Mouse (Mus musculus) midbrain, embryonic 12.5 days (tissue): Measurements from ENCODE around the gene Ntrk3. TPM values are rescaled to one million over a fixed set of nuclear protein-coding genes. Genes with fewer than 3 reads are reported as not detected.

Experiments used
- ATAC-seq: fragments of 200-750 bp; cut with Nextera tagmentation; 2 replicates; pipeline ENCODE4 v1.8.0; 2017; ENCODE audit warnings: low read depth, moderate TSS enrichment, moderate library complexity; ENCODE audit not compliant: low FRiP score
- H3K27ac ChIP-seq: fragments of 300-500 bp; sonication (generic); replicated peaks from 2 replicates; pipeline ENCODE4 v1.5.1; 2016; ENCODE audit warnings: mild to moderate bottlenecking
- H3K27me3 ChIP-seq: fragments of 300-500 bp; sonication (generic); 2 replicates; pipeline ENCODE4 v1.6.1; 2016; ENCODE audit warnings: mild to moderate bottlenecking
- H3K36me3 ChIP-seq: fragments of 300-500 bp; sonication (generic); 2 replicates; pipeline ENCODE4 v1.6.1; 2016
- H3K4me1 ChIP-seq: fragments of 300-500 bp; sonication (generic); 2 replicates; pipeline ENCODE4 v1.6.1; 2016
- H3K4me2 ChIP-seq: fragments of 300-500 bp; sonication (generic); replicated peaks from 2 replicates; pipeline ENCODE4 v1.6.1; 2016; ENCODE audit warnings: mild to moderate bottlenecking, moderate library complexity
- H3K4me3 ChIP-seq: fragments of 300-500 bp; sonication (generic); 2 replicates; pipeline ENCODE4 v1.5.1; 2016; ENCODE audit warnings: mild to moderate bottlenecking
- H3K9ac ChIP-seq: fragments of 300-500 bp; sonication (generic); replicated peaks from 2 replicates; pipeline ENCODE4 v1.6.1; 2016; ENCODE audit warnings: mild to moderate bottlenecking, moderate library complexity
- H3K9me3 ChIP-seq: fragments of 300-500 bp; sonication (generic); 2 replicates; pipeline ENCODE4 v1.6.1; 2016; ENCODE audit warnings: mild to moderate bottlenecking
- WGBS: fragments of 180-500 bp; shearing (Covaris S2); methylation state at CpG from one replicate; pipeline ENCODE4 v1.1.7; 2016; 5-methylcytosine and 5-hydroxymethylcytosine counted together
- polyA plus RNA-seq: library from polyadenylated mRNA; unstranded; fragments of >200 nt; fragmentation: Nextera tagmentation; extraction: Ambion mirVana; gene quantifications from 2 replicates; pipeline ENCODE4 v1.2.1, GENCODE M21; 2016

Ntrk3 gene
- polyA plus RNA-seq, 1 experiment from 2014 or later = 9.3 TPM

GRCm38 (mm10) chr7:78400219-78400618 lies 337.6 kb downstream of the Ntrk3 start:
- Histone ChIP-seq H3K4me1 (no peaks in the 10 kb centered on the region), H3K27ac (no peak overlapping the region), H3K9me3 (no peaks in the 10 kb centered on the region), H3K27me3 (no peaks in the 10 kb centered on the region), H3K9ac (no peak overlapping the region), H3K36me3 (no peaks in the 10 kb centered on the region), H3K4me3 (no peak overlapping the region), H3K4me2 (no peak overlapping the region)
- WGBS = 93% methylated on average over 4 of the region's 4 CpGs
- no peak for ATAC-seq

GRCm38 (mm10) chr7:78398377-78398776 lies 339.4 kb downstream of the Ntrk3 start:
- Histone ChIP-seq H3K27me3 (no peaks in the 10 kb centered on the region), H3K4me2 (no peak overlapping the region), H3K27ac (no peak overlapping the region), H3K9me3 (no peaks in the 10 kb centered on the region), H3K36me3 (no peaks in the 10 kb centered on the region), H3K4me3 (no peak overlapping the region), H3K4me1 (no peaks in the 10 kb centered on the region), H3K9ac (no peak overlapping the region)
- ATAC-seq = no peak

- Histone ChIP-seq H3K9me3 (no peaks in the 10 kb centered on the region), H3K4me3 (no peak overlapping the region), H3K9ac (no peak overlapping the region), H3K4me1 (no peaks in the 10 kb centered on the region), H3K4me2 (no peak overlapping the region), H3K36me3 (no peaks in the 10 kb centered on the region), H3K27ac (no peak overlapping the region), H3K27me3 (no peaks in the 10 kb centered on the region)
- WGBS = 96% methylated on average over 4 of the region's 4 CpGs
- ATAC-seq = no peak
These were observed 340.6 kb downstream of the Ntrk3 start for GRCm38 (mm10) chr7:78397215-78397614.

GRCm38 (mm10) chr7:78390019-78390418 lies 347.8 kb downstream of the Ntrk3 start:
- no peak overlapping the region for H3K9ac ChIP-seq
- H3K9me3 ChIP-seq = no peaks in the 10 kb centered on the region
- 92% methylated on average over 3 of the region's 3 CpGs for WGBS
- H3K4me1 ChIP-seq = no peaks in the 10 kb centered on the region
- H3K36me3 ChIP-seq = no peaks in the 10 kb centered on the region
- no peak for ATAC-seq
- H3K27me3 ChIP-seq = no peaks in the 10 kb centered on the region
- H3K4me3 ChIP-seq = no peak overlapping the region
- H3K4me2 ChIP-seq = no peak overlapping the region
- H3K27ac ChIP-seq = no peak overlapping the region

GRCm38 (mm10) chr7:78388101-78388500 lies 349.7 kb downstream of the Ntrk3 start:
- H3K4me2 ChIP-seq = no peak overlapping the region
- H3K27me3 ChIP-seq = no peaks in the 10 kb centered on the region
- H3K9me3 ChIP-seq = no peaks in the 10 kb centered on the region
- H3K4me1 ChIP-seq = no peaks in the 10 kb centered on the region
- H3K9ac ChIP-seq = no peak overlapping the region
- H3K27ac ChIP-seq = no peak overlapping the region
- H3K4me3 ChIP-seq = no peak overlapping the region
- WGBS = 83% methylated on average over 5 of the region's 5 CpGs
- ATAC-seq = no peak
- H3K36me3 ChIP-seq = no peaks in the 10 kb centered on the region

GRCm38 (mm10) chr7:78385971-78386370 lies 351.8 kb downstream of the Ntrk3 start:
- no peaks in the 10 kb centered on the region for H3K36me3 ChIP-seq
- H3K4me1 ChIP-seq = no peaks in the 10 kb centered on the region
- WGBS = 83% methylated on average over 1 of the region's 1 CpGs
- no peak overlapping the region for H3K4me2 ChIP-seq
- no peaks in the 10 kb centered on the region for H3K9me3 ChIP-seq
- no peak overlapping the region for H3K27ac ChIP-seq
- no peak overlapping the region for H3K4me3 ChIP-seq
- H3K27me3 ChIP-seq = no peaks in the 10 kb centered on the region
- H3K9ac ChIP-seq = no peak overlapping the region
- no peak for ATAC-seq

- H3K4me3 ChIP-seq = no peak overlapping the region
- no peaks in the 10 kb centered on the region for H3K9me3 ChIP-seq
- H3K27ac ChIP-seq = no peak overlapping the region
- no peaks in the 10 kb centered on the region for H3K36me3 ChIP-seq
- H3K9ac ChIP-seq = no peak overlapping the region
- H3K4me1 ChIP-seq = no peaks in the 10 kb centered on the region
- no peak for ATAC-seq
- H3K27me3 ChIP-seq = no peaks in the 10 kb centered on the region
- H3K4me2 ChIP-seq = no peak overlapping the region
These were observed 353.7 kb downstream of the Ntrk3 start for GRCm38 (mm10) chr7:78384111-78384510.

- Histone ChIP-seq H3K9ac (no peak overlapping the region), H3K4me3 (no peak overlapping the region), H3K4me2 (no peak overlapping the region), H3K27me3 (no peaks in the 10 kb centered on the region), H3K36me3 (no peaks in the 10 kb centered on the region), H3K27ac (no peak overlapping the region), H3K4me1 (no peaks in the 10 kb centered on the region), H3K9me3 (no peaks in the 10 kb centered on the region)
- no peak for ATAC-seq
- 30% methylated on average over 1 of the region's 1 CpGs for WGBS
These were observed 355.7 kb downstream of the Ntrk3 start for GRCm38 (mm10) chr7:78382126-78382525.

GRCm38 (mm10) chr7:78379784-78380183 lies 358.0 kb downstream of the Ntrk3 start:
- no peak overlapping the region for H3K9ac ChIP-seq
- ATAC-seq = no peak
- H3K4me3 ChIP-seq = no peak overlapping the region
- H3K4me2 ChIP-seq = no peak overlapping the region
- H3K9me3 ChIP-seq = no peaks in the 10 kb centered on the region
- WGBS = 92% methylated on average over 5 of the region's 5 CpGs
- H3K27ac ChIP-seq = no peak overlapping the region
- no peaks in the 10 kb centered on the region for H3K27me3 ChIP-seq
- no peaks in the 10 kb centered on the region for H3K36me3 ChIP-seq
- no peaks in the 10 kb centered on the region for H3K4me1 ChIP-seq

GRCm38 (mm10) chr7:78378306-78378705 lies 359.5 kb downstream of the Ntrk3 start:
- H3K9ac ChIP-seq = no peak overlapping the region

GRCm38 (mm10) chr7:78376875-78377274 lies 360.9 kb downstream of the Ntrk3 start:
- Histone ChIP-seq H3K27me3 (no peaks in the 10 kb centered on the region), H3K4me1 (no peaks in the 10 kb centered on the region), H3K27ac (no peak overlapping the region), H3K4me3 (no peak overlapping the region), H3K36me3 (no peaks in the 10 kb centered on the region), H3K9ac (no peak overlapping the region), H3K4me2 (no peak overlapping the region), H3K9me3 (no peaks in the 10 kb centered on the region)
- WGBS = 72% methylated on average over 4 of the region's 4 CpGs
- ATAC-seq = no peak

More at GRCm38 (mm10) chr7:78378306-78378705, 359.5 kb downstream of the Ntrk3 start:
- Histone ChIP-seq H3K9me3 (no peaks in the 10 kb centered on the region), H3K27me3 (no peaks in the 10 kb centered on the region), H3K27ac (no peak overlapping the region), H3K4me2 (no peak overlapping the region), H3K36me3 (no peaks in the 10 kb centered on the region), H3K4me3 (no peak overlapping the region), H3K4me1 (no peaks in the 10 kb centered on the region)
- ATAC-seq = no peak
- 73% methylated on average over 2 of the region's 2 CpGs for WGBS

- H3K4me3 ChIP-seq = no peak overlapping the region
- 0 out of 2 replicates have a peak, but pooled peaks have one; percentile 44 for ATAC-seq
- no peaks in the 10 kb centered on the region for H3K27me3 ChIP-seq
- WGBS = 68% methylated on average over 8 of the region's 8 CpGs
- H3K9me3 ChIP-seq = no peaks in the 10 kb centered on the region
- H3K4me2 ChIP-seq = no peak overlapping the region
- H3K4me1 ChIP-seq = peaks cover 5% of the 10 kb centered on the region; the same call in 1 of the 2 replicates
- H3K9ac ChIP-seq = no peak overlapping the region
- no peaks in the 10 kb centered on the region for H3K36me3 ChIP-seq
- no peak overlapping the region for H3K27ac ChIP-seq
These were observed 376.2 kb downstream of the Ntrk3 start for GRCm38 (mm10) chr7:78361341-78362309.
